Mouse (Mus musculus) right cerebral cortex, adult 2 months (tissue): ENCODE results near the gene Gas2l3.

ENCODE experiments used
- DNase-seq, 2 experiments: peaks; one replicate each; pipeline ENCODE4 v3.0.0; 2021 to 2022; ENCODE audit warnings: low spot score in 2 of 2

Gas2l3 gene

DNA sequence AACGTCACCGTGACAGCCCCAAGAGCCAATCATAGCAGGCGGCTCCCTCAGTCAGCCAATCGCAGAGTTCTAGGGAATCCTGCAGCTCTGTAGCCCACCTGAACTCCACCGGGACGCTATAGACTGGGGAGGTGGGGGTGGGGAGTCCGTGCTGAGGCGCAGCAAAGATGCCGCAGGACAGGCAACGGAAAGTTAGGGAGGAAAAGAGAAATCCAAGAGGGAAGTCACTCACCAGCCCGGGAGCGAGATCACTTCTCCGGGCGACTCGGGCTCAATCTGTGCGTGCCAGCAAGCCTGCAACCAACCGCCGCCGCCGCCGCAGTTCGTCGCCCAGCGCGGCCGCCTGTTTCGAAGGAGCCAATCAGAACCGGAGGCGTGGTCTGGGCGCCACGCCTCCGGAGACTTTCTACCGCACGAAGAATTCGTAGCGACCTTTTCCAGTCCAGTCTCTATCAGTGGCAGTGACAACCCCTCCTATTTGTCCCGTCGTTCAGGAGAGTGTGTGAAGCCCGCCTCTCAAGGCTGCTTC, at the start of gene Gas2l3:
TSS of gene Gas2l3 (minus strand) at position 345 of the 529 bp plus-strand sequence.
- peak; percentile 81 to 86 for DNase-seq

DNA sequence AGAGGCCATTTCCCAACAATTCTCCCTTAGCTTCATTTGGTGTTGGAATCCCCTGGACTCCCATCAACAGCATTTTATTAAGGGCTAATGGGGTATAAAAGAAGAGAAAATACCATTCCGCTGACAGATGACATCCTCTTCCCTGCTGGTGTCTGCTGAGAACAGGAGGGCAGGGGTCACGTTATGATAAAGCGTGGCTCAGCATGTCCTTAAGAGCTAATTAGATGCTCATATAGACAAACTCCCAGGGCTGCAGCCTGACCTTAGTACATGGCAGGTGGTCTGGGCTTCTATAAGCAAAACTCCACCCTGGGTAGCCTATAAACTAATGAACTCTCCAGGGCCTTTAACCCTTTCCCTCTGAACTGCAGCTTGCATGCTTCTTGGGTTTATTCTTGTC, 47.6 kb upstream of the Gas2l3 start:
- no peak for DNase-seq

DNA sequence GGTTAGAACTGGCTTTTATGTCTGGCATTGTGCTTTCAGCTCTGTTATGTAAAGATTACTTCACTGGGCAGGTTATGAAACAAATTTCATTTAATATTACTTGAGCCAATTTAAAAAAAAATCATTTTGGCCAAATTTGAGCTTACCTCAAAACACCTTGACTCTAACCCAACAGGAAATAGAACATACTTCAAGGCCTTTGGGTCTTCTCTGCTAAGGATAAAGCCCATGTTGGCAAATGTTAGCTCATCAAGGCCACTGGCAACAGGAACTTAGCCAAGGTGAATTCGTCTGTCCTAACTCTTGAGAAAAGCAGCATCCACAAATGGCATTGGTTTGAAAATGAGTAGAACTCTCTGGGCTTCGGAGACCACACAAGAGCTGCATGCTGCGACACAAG, 46.5 kb upstream of the Gas2l3 start:
- DNase-seq = no peak

DNA sequence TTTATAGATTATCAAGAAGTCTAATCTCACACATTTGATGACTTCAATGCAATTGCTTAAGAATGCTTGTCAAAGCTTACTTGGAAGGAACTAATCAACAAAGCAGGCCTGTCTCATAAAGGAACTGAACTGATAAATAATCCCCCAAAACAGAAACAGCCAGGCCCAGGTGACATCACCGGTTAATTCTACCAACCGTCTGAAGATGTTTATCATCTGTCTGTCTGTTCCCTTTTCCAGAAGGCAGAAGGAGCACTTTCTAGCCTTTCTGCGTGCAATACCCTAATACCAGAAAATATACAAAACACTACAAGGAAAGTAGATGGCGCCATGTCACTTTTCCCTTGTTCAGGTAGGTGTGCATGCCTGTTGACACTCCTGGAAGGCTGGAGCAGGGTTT, 45.7 kb upstream of the Gas2l3 start:
- no peak for DNase-seq

DNA sequence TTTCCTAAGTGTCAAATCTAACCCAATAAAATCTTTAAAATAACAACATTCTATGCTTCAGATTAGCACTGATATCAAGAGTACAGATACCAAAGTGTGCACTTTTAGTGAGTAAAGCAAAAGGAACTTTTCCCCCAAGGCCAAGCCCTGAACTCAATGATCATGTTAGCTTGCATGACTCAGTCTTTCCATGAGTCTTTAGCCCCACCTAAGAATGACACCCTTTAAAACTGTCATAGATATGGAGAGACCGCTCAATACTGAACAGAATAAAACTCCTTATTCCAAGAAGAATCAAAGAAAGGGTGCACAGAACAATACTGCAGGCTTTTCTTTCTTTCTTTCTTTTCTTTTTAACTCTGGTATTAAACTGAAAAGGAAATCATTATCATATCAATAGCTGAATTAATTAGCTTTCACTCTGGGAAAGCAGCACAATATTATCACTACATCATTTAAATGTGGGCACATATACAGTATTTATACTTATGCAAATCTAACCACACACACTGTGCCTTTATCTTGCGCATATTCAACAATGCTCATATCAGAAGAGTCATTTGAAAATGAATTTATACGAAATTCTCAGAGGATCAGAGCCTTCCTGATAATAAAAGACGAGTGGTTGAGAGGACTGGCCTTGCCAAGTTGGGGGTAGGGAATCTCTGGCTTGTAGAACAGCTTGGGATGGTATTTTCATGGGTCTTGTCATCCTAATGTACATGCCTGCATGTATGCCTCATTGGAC, 43.4 kb upstream of the Gas2l3 start:
- no peak for DNase-seq

DNA sequence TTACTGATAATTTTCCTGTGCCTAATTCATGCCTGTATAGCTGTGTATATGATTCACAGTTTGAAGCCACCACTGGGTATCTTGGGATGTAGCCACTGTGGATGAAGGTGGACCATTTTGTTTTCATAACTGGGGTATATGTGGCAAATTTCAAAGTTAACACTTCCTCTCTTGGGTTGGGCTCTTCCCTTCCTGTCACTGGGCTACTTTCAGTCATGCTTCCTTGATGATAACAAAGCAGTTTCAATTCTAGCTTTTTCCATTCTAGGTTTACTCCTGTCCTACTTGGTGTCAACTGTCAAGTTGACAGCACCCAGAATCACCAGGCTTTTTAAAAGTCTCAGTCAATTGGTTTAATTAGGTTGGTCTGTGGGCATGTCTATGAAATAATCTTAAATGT, 41.1 kb upstream of the Gas2l3 start:
- no peak for DNase-seq

DNA sequence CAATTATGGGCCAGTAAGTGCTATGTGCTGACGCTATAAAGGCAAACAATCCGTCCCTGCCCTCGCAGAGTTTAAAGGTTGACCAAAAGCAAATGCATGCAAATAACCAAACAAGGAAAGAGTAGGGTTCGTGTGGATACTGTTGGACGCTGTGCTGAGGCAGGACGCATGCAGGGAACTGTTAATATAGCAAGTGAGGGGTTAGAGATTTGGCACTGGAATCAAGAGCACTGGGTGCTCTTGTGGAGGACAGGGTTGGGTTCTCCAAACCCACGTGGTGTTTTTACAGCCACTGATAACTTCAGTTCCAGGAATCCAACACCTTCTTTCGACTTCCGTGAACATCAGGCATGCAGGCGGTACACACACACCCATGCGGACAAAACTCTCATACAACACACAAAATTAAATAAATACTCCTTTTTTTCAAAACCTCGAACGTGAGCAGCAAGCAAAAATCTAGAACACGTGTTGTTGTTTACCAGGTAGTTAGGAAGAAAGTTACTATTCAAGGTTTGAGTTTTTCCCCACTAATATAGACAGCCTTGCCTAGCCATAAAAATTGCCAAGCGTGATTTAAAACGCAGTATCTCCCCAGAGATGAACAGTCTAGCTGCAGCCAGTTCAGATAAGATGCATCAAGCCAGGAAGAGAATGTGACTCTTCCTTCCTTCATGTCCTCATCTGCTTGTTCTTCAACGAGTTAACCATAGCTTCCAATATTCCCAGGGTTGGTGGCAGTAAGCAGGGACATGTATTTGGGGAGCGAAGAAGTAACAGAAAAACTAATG, 40.2 kb upstream of the Gas2l3 start:
- no peak for DNase-seq

DNA sequence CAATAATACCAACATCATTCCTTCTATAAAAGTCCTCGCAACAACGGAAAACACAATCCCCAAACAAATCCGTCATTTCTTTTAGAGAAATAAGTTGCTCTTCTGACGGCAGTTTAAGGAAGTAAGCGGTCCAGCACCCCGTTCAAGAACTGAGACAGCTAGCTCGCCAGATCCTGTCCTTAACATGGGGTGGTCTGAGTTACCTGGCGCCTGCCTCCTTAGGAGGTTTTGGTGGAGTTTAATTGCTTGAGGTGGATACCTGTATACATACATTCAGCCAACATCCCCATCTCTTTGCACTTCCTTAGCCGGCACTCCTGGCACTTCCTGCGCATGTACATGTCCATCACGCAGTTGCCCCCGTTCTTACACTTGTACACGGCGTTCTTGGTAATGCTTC, 39.3 kb upstream of the Gas2l3 start:
- DNase-seq = no peak

DNA sequence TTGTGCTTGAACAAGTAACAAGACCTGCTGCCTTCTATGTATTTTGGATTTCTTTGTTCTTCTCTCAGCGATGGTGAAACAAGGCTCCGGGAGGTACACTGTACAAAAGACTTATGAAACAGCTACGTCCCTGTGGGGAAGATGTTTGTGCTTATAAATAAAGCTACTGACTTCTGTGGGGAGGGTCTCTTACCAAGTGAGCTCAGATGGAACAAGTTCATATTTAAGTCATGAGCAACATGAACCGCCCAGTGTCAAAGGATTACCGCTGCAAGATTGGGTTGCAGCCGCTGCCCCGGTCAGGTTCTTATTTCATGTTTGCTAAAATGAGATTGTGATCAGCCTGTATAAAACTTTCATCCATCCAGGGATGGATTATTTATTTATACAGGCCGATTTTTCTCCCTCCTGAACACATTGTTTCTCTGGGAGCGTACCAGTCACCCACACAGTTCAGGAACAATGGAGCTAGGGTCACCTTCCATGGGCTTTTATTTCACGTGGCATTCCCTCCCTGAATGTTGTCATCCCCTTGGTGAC, 38.4 kb upstream of the Gas2l3 start:
- no peak for DNase-seq

DNA sequence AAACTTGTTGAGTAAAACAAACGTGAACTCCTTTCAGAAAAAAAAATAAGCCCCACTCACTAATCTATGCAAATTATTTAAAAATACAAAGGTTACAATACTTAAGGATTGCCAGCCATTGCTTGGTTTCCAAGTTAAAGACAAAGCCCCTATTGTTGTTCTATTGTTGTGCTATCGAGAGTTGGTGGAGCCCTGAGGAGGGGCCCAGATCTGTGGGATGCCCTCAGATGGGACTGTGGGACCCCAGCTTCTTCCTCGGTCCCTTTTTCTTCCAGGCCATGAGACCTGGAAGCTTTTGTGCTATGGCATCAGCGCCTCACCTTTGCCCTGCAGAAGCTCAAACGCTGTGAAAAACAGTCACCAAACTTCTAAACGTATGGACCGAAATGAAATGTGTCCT, 37.9 kb upstream of the Gas2l3 start:
- no peak for DNase-seq

DNA sequence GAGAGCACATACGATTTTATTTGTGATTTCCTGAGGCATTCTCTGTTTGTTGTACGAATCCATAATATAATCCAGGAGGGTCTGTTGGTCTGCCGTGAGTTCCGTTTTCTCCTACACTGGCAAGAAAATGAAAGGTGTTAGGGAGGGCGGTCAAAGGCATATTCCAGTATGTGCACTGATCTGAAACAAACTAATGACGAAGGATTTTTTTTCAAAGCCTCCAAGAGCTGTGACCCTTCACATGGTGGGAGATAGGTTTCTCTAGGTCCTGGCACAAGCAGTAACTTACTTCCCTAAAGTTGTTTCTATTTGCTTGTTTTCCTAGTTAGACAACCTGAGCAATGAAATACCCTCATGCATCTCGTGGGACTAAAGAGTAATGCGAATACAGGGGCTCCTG, 35.0 kb upstream of the Gas2l3 start:
- DNase-seq = no peak

DNA sequence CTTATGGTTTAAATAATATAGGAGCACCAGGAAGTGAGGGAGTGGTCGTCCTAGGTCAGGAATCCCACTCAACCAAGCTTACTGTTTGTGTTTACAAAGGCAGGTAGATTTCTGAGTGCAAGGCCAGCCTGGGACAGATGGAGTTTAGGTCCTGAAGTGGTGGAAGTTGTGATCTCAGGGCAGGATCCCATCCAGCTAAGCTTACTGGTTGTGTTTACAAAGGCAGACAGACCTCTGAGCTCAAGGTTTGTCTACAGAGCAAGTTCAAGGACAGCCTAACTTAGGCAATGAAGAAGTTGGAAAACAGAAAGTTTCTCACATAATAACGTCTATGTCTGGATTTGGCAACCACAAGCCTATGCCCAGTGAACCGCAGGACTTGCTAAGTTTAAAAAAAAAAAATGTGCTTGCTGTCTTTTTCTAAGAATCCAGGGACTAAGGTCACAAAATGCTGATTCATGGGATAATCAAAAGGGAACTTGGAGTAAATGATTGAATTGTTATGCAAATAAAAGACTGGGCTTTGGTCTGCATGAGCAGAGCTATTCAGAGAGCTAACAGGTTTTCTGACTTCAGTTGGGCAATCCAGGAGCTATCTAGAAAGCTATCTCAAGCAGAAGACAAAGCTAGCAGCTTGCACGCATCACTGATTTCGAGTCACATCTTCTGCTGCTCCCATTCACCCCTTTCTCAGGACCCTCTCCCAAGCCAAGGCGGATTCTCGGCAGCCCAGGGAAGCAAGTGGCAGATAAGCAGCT, 27.0 kb upstream of the Gas2l3 start:
- no peak for DNase-seq

DNA sequence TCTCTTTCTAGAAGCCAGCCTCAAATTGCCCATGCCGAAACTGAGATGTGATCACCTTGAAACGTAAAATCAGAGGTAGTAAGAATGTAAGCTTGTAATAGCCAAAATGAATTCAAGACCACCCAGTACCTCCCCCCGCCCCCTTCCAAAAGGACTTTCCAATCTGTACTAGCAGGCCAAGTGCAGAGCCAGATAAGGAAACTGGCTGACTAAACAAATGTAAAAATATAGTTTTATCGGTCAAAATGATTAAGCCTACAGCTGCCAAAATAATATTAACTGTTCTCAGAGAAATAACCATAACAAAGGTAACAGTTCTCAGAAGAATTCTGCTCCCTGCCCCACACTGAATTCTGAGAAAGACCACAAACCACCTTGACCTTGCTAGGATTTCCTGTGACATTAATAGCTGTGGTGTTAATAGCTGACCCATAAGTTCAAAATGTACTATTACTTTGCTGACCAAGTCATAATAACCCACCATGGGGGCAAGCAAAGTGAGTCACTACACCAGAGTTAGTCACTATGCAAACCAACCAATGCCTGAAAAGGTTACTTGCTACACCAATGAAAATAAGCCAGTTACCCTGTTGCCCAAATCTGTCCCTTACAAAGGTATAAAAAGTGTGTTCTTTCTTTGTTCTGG, 21.1 kb upstream of the Gas2l3 start:
- DNase-seq = no peak

DNA sequence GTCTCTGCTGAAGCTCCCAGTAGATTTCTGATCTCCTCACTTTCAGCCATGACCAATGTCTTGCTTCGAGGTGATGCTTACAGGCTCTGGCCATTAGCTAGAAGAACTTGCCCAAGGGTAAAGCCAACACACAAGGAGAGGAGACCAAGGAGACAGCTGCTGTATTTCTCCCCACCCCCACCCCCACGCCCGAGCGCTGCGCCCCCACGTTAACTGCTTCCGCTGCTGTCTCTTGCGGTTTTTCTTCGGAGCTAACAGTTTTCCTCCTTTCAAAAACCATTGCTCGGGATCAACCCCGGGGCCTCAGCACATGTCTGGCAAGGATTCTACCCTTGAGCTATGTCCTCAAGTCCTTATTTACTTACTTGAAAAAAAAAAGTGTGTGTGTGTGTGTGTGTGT, 19.1 kb upstream of the Gas2l3 start:
- no peak for DNase-seq

DNA sequence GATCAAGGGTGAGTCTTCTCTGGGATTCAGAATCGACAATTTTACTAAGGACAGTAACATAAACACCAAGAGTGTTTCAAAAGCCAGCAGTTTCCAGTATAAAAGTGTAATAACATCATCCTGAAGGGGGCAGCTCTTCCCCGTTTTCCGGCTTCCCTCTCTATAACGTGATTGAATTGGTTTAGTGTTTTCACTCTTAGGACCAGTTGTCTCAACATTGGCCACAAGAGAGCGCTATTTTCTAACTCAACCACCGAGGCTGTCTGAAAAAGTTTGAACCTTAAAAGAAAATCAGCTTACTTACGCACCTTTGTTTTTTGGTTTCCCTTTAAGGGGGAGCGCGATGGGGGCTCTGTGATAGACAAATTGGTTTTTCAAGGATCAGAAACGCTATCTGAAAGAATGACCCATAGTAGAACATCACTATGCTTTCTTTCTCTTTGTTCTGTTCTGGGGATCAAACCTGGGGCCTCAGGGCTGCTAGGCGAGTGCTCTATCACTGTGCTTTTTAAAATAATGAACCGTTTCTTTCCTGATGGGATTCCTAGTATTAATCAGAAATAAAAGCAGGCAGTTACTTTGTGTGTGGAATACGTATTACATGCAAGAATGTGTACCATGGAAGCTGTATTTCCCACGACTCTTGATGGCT, 18.2 kb upstream of the Gas2l3 start:
- DNase-seq = peak; percentile 90 to 94

DNA sequence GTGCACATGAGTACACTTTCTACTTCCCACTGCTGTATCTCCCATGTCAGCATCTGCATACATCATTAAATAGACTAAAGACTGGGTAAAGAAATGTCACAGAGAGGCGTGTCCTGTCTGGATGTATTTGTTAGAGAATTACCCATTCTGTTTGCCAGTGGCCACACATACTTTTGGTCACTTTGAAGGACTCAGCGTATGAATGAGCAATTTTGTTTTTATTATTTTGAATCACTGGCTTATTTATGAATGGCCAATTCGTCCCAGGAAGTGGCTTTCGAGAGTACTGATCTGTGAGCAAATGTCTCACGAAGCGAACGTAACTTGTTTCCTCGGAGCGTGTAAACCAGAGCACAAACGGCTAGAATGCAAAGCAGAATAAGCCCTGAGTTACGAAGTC, 17.2 kb upstream of the Gas2l3 start:
- DNase-seq = no peak

DNA sequence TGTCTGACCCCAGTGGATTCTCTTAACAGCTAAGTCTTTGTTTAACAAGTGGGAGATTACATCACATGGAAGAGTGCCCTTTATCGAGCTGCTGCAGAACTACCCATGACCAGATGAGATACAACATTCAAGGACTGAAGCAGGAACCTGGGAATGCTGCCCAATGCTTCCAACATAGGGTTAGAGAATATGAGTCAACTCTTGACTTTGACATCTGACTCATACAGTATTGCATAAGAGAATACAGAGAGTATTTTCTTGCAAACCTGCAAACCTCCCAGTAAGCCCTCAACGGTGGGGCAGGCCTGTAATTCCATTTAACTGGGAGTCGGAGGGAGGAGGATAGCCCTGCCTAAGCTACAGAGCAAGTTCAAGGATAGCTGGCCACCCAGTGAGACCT, 15.0 kb upstream of the Gas2l3 start:
- DNase-seq = no peak

DNA sequence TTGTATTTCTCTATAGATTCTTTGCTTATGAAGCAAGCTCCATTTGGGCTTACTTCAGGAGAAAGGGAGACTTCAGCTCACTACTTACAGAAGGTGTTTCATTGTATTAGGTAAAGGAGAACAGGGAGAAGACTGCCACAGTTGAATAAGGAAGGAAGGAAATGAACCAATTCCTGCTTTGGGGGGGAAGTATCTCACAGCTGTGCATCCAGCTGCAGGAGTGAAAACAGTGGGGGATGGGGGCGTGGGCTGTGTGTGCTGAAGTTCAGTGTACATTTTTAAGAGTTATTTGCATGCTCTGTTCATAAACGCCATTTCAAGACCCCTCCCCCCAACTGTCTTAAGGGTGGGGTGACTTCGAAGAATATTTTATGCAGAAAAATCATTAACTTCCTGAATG, 10.0 kb upstream of the Gas2l3 start:
- no peak for DNase-seq

DNA sequence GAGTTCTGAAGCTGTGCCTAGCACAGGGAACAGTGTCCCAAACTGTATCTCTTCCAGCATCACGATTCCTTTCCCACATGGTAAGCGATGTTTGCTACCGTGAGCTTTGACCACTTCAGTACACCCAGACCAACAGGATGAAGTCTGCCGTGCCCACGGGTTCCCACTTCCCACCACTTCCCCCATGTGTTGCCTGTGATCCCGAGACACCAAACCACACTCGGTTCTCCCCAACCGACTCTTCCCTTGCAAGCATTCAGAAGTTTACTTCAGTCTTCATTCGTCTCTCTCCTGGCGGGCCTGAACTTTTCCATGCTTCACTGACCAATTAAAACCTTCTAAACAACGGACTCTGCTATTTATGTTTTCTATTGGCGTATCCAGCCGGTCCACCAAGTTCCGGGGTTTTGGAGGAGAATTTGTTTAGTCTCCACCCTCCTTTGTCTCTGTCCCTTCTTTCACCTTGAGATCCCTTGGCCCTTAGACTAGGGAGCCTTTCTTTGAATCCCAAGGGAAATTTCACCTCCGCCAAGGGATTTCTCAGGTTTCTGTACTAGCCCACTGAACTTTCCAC, 9.4 kb upstream of the Gas2l3 start:
- DNase-seq = no peak

DNA sequence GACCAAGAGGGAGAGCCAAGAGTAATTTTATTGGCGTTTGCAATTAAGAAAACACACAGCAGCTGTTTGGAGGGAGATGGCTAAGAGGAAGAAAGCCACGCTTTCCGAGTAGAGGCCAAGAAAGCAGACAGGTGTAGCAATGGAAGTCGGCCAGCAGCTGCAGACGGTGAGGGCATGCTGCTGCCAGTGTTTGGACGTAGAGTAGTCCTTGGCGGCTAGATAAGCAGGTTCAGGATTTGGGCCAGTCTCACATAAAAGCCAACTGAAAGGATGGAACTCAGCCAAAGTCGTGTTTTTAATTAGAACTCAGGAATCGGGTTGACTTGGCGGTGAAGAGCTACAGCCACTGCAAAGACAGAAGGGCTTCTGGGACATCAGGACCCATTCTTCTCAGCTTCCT, 6.6 kb upstream of the Gas2l3 start:
- no peak for DNase-seq

DNA sequence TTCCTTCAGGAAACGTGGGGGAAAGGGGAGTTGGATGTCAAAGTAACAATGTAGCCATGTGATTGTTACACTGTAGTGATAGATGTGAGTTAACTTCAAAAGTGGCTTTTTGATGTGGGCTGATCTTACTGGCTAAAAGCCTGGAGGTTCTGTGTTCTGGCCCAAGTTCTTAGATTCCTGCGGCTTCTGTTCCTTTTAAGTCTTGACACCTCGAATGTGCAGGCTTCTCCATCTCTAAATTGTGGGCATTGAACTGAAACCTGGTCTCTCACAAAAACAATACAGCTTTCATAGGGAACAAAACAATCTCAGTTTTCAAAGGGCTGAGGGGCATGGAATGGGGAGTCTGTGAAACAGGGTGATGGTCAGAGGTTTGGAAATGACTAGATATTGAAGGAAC, 614 bp upstream of the Gas2l3 start:
- no peak for DNase-seq
